Mouse (Mus musculus) spleen, adult 2 months (tissue): ENCODE data around the gene Fut7.

Source experiments
- CTCF ChIP-seq: fragments of 200-500 bp; IDR thresholded peaks from 2 replicates; pipeline ENCODE4 v1.5.1; 2011; ENCODE audit warnings: mild to moderate bottlenecking, inconsistent platforms; ENCODE audit not compliant: insufficient read depth, insufficient read length, insufficient replicate concordance; ENCODE audit errors: extremely low read depth
- POLR2A ChIP-seq: fragments of 200-500 bp; IDR thresholded peaks from 2 replicates; pipeline ENCODE4 v1.6.1; 2011; ENCODE audit warnings: low read depth, low read length, inconsistent platforms

DNA sequence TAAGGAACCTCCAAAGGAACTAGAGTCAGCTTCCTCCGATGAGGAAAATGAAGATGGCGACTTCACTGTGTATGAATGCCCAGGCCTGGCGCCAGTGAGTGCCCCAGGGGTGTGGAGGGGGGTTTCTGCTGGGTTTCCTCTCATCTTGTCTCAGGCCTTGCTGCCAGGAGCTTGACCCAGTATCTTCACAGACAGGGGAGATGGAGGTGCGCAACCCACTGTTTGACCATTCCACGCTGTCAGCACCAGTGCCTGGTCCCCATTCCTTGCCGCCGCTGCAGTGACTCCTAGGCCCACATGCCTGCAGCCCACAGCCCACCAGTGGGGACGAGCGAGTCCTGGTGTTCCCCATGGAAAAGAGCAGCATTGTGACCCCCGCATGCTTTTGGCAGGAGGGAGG lies 14.2 kb upstream of the Fut7 start:
- no peak for TF ChIP-seq POLR2A
- no peak for TF ChIP-seq CTCF
